Mouse (Mus musculus) bone marrow macrophage, adult 2 months (primary cell): ENCODE results near the gene Gprc5b. TPM values are rescaled to one million over a fixed set of nuclear protein-coding genes. Genes with fewer than 3 reads are reported as not detected.

ENCODE experiments used
- H3K27ac ChIP-seq: 2 replicates; pipeline ENCODE4 v1.5.1; 2012; ENCODE audit warnings: low read depth, low read length; ENCODE audit not compliant: insufficient read depth
- H3K4me1 ChIP-seq: 2 replicates; pipeline ENCODE4 v1.6.1; 2012; ENCODE audit warnings: low read length; ENCODE audit not compliant: control insufficient read depth, insufficient read depth
- H3K4me3 ChIP-seq: 2 replicates; pipeline ENCODE4 v1.5.1; 2012; ENCODE audit warnings: mild to moderate bottlenecking, low read length, moderate library complexity; ENCODE audit not compliant: insufficient read depth
- CTCF ChIP-seq: IDR thresholded peaks from 2 replicates; pipeline ENCODE4 v1.5.1; 2012; ENCODE audit warnings: low read depth, mild to moderate bottlenecking, low read length, moderate library complexity
- POLR2A ChIP-seq: IDR thresholded peaks from 2 replicates; pipeline ENCODE4 v1.6.1; 2012; ENCODE audit warnings: mild to moderate bottlenecking, low read depth, low read length, borderline replicate concordance
- polyA plus RNA-seq: library from polyadenylated mRNA; stranded (reverse); fragments of >200 nt; gene quantifications from 2 replicates; pipeline ENCODE4 v1.2.4, GENCODE M21; 2012; ENCODE audit not compliant: missing spikeins, insufficient read depth, insufficient read length

The Gprc5b gene
- polyA plus RNA-seq, 1 experiment, result 1.2 TPM

GRCm38 (mm10) chr7:118922441-118923202 is 72.4 kb downstream of the Gprc5b start:
- Histone ChIP-seq H3K4me3 (no peak overlapping the region), H3K4me1 (peaks cover 5% of the 10 kb centered on the region), H3K27ac (no peak overlapping the region)
- TF ChIP-seq POLR2A (no peak), CTCF (no peak)

Other genes with a start within 250 kb of the Gprc5b start
- gene Iqck, start 139.5 kb downstream of the Gprc5b start, polyA plus RNA-seq, result not detected in 2 replicates
- gene Knop1, start 139.0 kb downstream of the Gprc5b start, polyA plus RNA-seq, result 14.2 and 19.2 TPM in 2 replicates
- not detected in 2 replicates for gene Gpr139, start 189.4 kb upstream of the Gprc5b start, polyA plus RNA-seq